Mouse (Mus musculus): ENCODE results near the gene Sipa1l1. TPM values are rescaled to one million over a fixed set of nuclear protein-coding genes. Genes with fewer than 3 reads are reported as not detected.

Gene Sipa1l1
- polyA plus RNA-seq, 1 experiment = 35.1 TPM

DNA sequence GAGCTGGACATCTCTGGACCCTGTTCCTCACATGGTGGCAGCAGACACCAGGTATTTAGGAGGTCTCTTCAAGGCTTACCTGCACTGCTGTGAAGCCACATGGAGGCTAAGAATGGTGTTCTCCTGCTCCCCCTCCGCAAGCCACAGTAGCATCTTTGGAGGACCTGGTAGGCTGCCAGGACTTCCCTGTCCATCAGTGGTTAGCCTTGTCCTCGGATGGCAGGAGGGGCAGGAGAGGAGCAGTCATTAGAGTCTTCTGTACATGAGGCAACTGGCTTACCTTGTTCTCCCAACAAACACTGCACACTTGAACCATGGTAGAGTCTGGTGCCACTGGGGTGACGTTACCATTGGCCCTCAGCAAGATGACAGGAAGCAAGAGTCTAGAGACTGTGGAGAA is 198.9 kb downstream of the Sipa1l1 start:
- TF ChIP-seq CTCF (IDR thresholded peaks at IDR 0.05; ENCODE audit: borderline replicate concordance, insufficient read depth, low read depth, low read length) (peak; percentile 43; the same call in 1 of the 2 replicates), POLR2A (IDR thresholded peaks at IDR 0.05; ENCODE audit: borderline replicate concordance, insufficient read depth, low read length) (no peak)
- WGBS = 46% methylated on average over 3 of the region's 3 CpGs
- Histone ChIP-seq H3K4me3 (replicated peaks; ENCODE audit: insufficient read depth, low read depth, low read length) (no peak overlapping the region), H3K27ac (ENCODE audit: insufficient read depth, low read length) (no peak overlapping the region), H3K4me1 (ENCODE audit: control insufficient read depth, insufficient read depth, low read length) (peaks cover 10% of the 10 kb centered on the region), H3K27me3 (ENCODE audit: control insufficient read depth, insufficient read depth, low read length) (no peaks in the 10 kb centered on the region)
- DNase-seq = peak; percentile 59 to 69

DNA sequence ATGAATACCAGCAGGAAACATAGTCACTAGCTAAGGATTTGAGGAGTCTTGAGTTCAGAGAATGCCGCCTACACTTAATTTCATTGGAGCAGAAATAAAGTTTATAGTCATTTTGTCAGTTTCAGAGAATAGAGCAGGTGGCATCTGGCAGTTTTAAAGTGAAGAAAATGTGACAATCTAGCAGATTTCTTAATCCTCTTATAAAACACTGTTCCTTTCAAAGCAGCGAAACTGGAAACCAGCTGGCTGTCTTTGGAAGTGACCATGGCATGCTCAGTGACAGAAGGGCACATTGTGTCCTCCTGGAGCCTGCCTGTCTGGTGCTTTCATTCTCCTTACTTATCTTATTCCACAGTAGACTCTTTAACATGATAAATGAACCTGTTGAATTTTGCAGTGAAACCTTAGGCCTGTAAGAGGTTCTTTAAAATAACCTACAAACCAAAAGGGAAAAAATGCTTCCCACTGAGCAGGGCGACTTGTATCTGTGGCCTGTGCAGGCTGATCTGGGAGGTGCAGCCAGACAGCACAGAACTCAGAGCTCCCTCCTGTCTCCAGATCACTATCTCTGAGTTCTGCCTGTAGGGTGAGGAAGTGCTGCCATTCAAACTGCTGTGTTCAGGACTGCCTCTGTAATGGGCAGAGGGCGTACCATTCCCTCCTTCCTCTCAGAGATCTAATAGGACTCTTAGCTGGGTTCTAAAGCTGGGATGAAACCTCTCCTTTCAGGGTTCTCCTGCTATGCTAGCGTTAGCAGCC is 200.5 kb downstream of the Sipa1l1 start:
- TF ChIP-seq POLR2A (IDR thresholded peaks at IDR 0.05; ENCODE audit: borderline replicate concordance, insufficient read depth, low read length) (no peak), CTCF (IDR thresholded peaks at IDR 0.05; ENCODE audit: borderline replicate concordance, insufficient read depth, low read depth, low read length) (no peak)
- DNase-seq = peak in 1 of 2 experiments; percentile 38
- H3K4me3 ChIP-seq (replicated peaks; ENCODE audit: insufficient read depth, low read depth, low read length) = no peak overlapping the region
- WGBS = 69% methylated on average over 5 of the region's 5 CpGs
- peaks cover 10% of the 10 kb centered on the region for H3K4me1 ChIP-seq (ENCODE audit: control insufficient read depth, insufficient read depth, low read length)
- no peaks in the 10 kb centered on the region for H3K27me3 ChIP-seq (ENCODE audit: control insufficient read depth, insufficient read depth, low read length)
- H3K27ac ChIP-seq (ENCODE audit: insufficient read depth, low read length) = no peak overlapping the region

DNA sequence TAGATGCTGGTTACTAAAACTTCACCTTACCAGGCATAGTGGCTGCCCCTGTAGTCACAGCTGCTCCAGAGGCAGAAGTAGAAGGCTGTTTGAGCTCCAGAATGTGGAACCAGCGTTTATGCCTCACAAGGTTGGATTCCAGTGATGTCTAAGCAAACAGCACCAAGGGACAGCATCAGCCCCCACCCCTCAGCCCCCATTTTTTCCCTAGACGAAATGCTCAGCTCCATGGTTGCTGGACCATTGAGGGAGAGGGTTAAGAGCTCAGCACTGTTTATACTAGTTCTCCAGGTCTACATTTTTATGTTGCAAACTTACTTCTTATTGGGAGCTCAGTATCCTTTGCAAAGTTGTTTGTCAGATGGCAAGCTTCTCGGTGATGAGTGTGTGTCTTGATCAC is 202.1 kb downstream of the Sipa1l1 start:
- Histone ChIP-seq H3K4me1 (ENCODE audit: control insufficient read depth, insufficient read depth, low read length) (peaks cover 10% of the 10 kb centered on the region), H3K27ac (ENCODE audit: insufficient read depth, low read length) (no peak overlapping the region), H3K27me3 (ENCODE audit: control insufficient read depth, insufficient read depth, low read length) (no peaks in the 10 kb centered on the region), H3K4me3 (replicated peaks; ENCODE audit: insufficient read depth, low read depth, low read length) (no peak overlapping the region)
- 83% methylated on average over 3 of the region's 3 CpGs for WGBS
- no peak for TF ChIP-seq POLR2A (IDR thresholded peaks at IDR 0.05; ENCODE audit: borderline replicate concordance, insufficient read depth, low read length)
- TF ChIP-seq CTCF (IDR thresholded peaks at IDR 0.05; ENCODE audit: borderline replicate concordance, insufficient read depth, low read depth, low read length) = no peak
- DNase-seq = no peak

DNA sequence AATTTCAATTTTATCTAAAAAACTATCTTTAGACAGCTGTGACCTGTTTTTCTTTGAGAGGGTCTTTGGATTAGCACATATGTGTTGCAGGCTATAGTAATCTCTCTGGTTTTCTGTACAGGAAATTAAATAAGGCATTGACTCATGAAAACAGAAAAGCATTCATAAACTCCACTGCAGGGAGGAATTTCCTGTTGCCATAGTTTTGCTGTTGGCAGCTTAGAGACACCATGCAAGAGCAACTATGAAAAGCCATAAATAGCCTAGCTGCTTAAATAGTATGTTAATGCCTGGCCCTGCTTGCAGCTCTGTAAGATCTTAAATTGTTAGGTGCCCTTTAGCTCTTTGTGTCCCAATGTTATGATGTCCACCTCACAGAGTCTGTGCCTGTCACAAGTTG is 204.9 kb downstream of the Sipa1l1 start:
- H3K27ac ChIP-seq (ENCODE audit: insufficient read depth, low read length) = no peak overlapping the region
- H3K27me3 ChIP-seq (ENCODE audit: control insufficient read depth, insufficient read depth, low read length) = no peaks in the 10 kb centered on the region

DNA sequence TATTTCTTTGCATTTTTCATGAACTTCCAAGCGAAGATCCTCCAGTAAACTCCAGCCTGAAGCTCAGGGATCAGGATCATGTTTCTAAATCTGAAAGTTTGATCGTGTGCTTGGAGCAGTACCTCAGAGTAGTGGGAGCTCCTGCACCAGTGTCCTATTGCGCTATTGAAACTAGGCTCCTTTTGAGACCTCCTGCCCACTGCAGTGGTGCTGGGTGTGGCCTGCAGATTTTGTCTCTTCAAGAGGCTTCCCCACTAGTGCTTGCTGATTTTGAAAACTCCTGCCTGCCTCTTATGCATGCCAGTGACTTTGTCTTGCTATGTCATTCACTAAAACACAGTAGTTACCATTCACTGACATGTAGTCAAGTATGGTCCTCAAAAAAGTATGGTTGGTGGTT is 213.8 kb downstream of the Sipa1l1 start:
- Histone ChIP-seq H3K4me1 (ENCODE audit: control insufficient read depth, insufficient read depth, low read length) (peaks cover 30% of the 10 kb centered on the region), H3K4me3 (replicated peaks; ENCODE audit: insufficient read depth, low read depth, low read length) (no peak overlapping the region), H3K27me3 (ENCODE audit: control insufficient read depth, insufficient read depth, low read length) (no peaks in the 10 kb centered on the region), H3K27ac (ENCODE audit: insufficient read depth, low read length) (no peak overlapping the region)
- 94% methylated on average over 3 of the region's 3 CpGs for whole genome bisulfite sequencing
- TF ChIP-seq CTCF (IDR thresholded peaks at IDR 0.05; ENCODE audit: borderline replicate concordance, insufficient read depth, low read depth, low read length) = no peak
- no peak for TF ChIP-seq POLR2A (IDR thresholded peaks at IDR 0.05; ENCODE audit: borderline replicate concordance, insufficient read depth, low read length)
- no peak for DNase-seq

More for the DNA sequence above, 204.9 kb downstream of the Sipa1l1 start:
- no peak for DNase-seq
- no peak overlapping the region for H3K4me3 ChIP-seq (replicated peaks; ENCODE audit: insufficient read depth, low read depth, low read length)
- TF ChIP-seq CTCF (IDR thresholded peaks at IDR 0.05; ENCODE audit: borderline replicate concordance, insufficient read depth, low read depth, low read length) (no peak), POLR2A (IDR thresholded peaks at IDR 0.05; ENCODE audit: borderline replicate concordance, insufficient read depth, low read length) (no peak)
- H3K4me1 ChIP-seq (ENCODE audit: control insufficient read depth, insufficient read depth, low read length) = peaks cover 4% of the 10 kb centered on the region; the same call in 1 of the 2 replicates

DNA sequence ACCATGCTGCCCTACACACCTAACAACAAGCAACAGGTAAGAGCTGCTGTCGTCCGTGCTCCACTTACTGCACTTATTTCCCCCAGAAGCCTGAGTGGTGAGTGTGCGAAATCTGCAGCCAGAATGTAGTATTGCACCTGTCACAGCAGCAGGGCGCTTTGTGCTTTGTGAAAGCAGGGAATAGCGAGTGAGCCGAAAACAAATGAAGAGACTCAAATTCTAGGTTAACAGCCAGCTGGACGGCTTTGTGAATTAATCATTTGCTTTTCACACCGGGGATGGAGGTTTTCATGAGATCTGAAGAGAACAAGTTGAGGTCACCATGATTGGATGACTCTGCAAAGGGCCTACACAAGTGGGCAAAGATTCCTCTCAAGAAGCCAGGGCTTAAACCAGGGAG is 215.6 kb downstream of the Sipa1l1 start:
- 14% methylated on average over 8 of the region's 8 CpGs for whole genome bisulfite sequencing
- H3K27ac ChIP-seq (ENCODE audit: insufficient read depth, low read length) = peak overlapping the region; percentile 70
- H3K4me1 ChIP-seq (ENCODE audit: control insufficient read depth, insufficient read depth, low read length) = peaks cover 30% of the 10 kb centered on the region
- peak; percentile 78 to 91 for DNase-seq
- no peak overlapping the region for H3K4me3 ChIP-seq (replicated peaks; ENCODE audit: insufficient read depth, low read depth, low read length)
- no peaks in the 10 kb centered on the region for H3K27me3 ChIP-seq (ENCODE audit: control insufficient read depth, insufficient read depth, low read length)
- TF ChIP-seq POLR2A (IDR thresholded peaks at IDR 0.05; ENCODE audit: borderline replicate concordance, insufficient read depth, low read length) (no peak), CTCF (IDR thresholded peaks at IDR 0.05; ENCODE audit: borderline replicate concordance, insufficient read depth, low read depth, low read length) (no peak)

DNA sequence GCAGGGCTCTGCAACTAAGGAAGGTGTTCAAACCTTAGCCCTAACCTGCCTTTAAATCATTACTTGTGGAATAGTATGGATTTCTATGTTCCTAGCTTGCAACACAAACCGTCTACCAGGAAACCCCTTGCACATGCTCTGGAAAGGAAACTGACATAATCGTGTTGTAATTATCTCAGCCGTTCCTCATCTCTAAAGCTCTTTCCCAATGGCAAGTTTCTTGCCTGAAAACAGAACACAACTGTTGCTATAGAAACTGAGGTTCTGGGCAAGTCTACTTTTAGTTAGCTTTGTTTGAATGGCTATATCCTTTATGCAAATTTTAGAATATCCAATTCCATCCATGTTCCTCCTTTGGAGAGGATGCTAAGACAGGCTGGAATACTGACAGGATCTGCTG is 217.9 kb downstream of the Sipa1l1 start:
- WGBS = 79% methylated on average over 3 of the region's 3 CpGs
- no peak for DNase-seq
- Histone ChIP-seq H3K27me3 (ENCODE audit: control insufficient read depth, insufficient read depth, low read length) (no peaks in the 10 kb centered on the region), H3K4me1 (ENCODE audit: control insufficient read depth, insufficient read depth, low read length) (peaks cover 39% of the 10 kb centered on the region), H3K27ac (ENCODE audit: insufficient read depth, low read length) (peak overlapping the region; percentile 92), H3K4me3 (replicated peaks; ENCODE audit: insufficient read depth, low read depth, low read length) (no peak overlapping the region)
- TF ChIP-seq POLR2A (IDR thresholded peaks at IDR 0.05; ENCODE audit: borderline replicate concordance, insufficient read depth, low read length) (no peak), CTCF (IDR thresholded peaks at IDR 0.05; ENCODE audit: borderline replicate concordance, insufficient read depth, low read depth, low read length) (no peak)

DNA sequence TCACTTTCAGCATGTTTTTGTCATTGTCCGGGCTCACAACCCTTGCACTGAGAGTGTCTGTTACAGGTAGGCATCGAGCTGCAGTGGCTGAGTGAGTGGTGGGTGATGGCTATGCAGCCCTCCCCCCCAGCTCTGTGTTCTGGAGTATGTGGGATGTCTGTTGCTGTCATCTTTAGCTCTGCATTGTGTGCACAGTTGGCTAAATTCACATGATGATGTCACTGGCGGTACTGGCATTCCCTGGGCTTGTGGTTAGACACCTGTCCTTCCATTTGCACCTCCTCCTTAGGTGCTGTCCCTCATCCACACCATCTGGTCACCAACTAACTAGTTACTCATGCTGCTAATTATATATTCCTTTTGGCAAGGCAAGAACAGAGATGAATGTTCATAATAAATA is 218.5 kb downstream of the Sipa1l1 start:
- H3K27ac ChIP-seq (ENCODE audit: insufficient read depth, low read length) = peak overlapping the region; percentile 92
- WGBS = 14% methylated on average over 3 of the region's 3 CpGs
- H3K4me3 ChIP-seq (replicated peaks; ENCODE audit: insufficient read depth, low read depth, low read length) = no peak overlapping the region
- H3K4me1 ChIP-seq (ENCODE audit: control insufficient read depth, insufficient read depth, low read length) = peaks cover 39% of the 10 kb centered on the region
- H3K27me3 ChIP-seq (ENCODE audit: control insufficient read depth, insufficient read depth, low read length) = no peaks in the 10 kb centered on the region
- peak; percentile 25; the same call in 1 of the 2 replicates for TF ChIP-seq POLR2A (IDR thresholded peaks at IDR 0.05; ENCODE audit: borderline replicate concordance, insufficient read depth, low read length)
- no peak for TF ChIP-seq CTCF (IDR thresholded peaks at IDR 0.05; ENCODE audit: borderline replicate concordance, insufficient read depth, low read depth, low read length)
- DNase-seq = peak; percentile 88 to 98

Measured in cerebellum, adult 2 months (tissue).